Mouse (Mus musculus) intestine, postnatal 0 days (tissue): ENCODE results near the gene Mlana. TPM values are rescaled to one million over a fixed set of nuclear protein-coding genes. Genes with fewer than 3 reads are reported as not detected.

Experiments
- ATAC-seq: fragments of 200-750 bp; cut with Nextera tagmentation; 2 replicates; pipeline ENCODE4 v1.8.0; 2017; ENCODE audit warnings: mild to moderate bottlenecking, moderate TSS enrichment, moderate library complexity
- H3K27ac ChIP-seq: fragments of 300-500 bp; sonication (generic); 2 replicates; pipeline ENCODE4 v1.5.1; 2014; ENCODE audit warnings: mild to moderate bottlenecking, low read depth, low read length, moderate library complexity
- H3K27me3 ChIP-seq: fragments of 300-500 bp; sonication (generic); replicated peaks from 2 replicates; pipeline ENCODE4 v1.6.1; 2014; ENCODE audit warnings: low read length, mixed read lengths; ENCODE audit not compliant: control insufficient read depth, insufficient read depth
- H3K36me3 ChIP-seq: fragments of 300-500 bp; sonication (generic); 2 replicates; pipeline ENCODE4 v1.6.1; 2014; ENCODE audit warnings: mild to moderate bottlenecking, moderate library complexity; ENCODE audit not compliant: control insufficient read depth, insufficient read depth
- H3K4me1 ChIP-seq: fragments of 300-500 bp; sonication (generic); replicated peaks from 2 replicates; pipeline ENCODE4 v1.6.1; 2014; ENCODE audit warnings: antibody characterized with exemption, low read length, mixed read lengths; ENCODE audit not compliant: control insufficient read depth, insufficient read depth
- H3K4me2 ChIP-seq: fragments of 300-500 bp; sonication (generic); replicated peaks from 2 replicates; pipeline ENCODE4 v1.6.1; 2014; ENCODE audit warnings: low read depth, mild to moderate bottlenecking, moderate library complexity
- H3K4me3 ChIP-seq: fragments of 300-500 bp; sonication (generic); 2 replicates; pipeline ENCODE4 v1.5.1; 2014; ENCODE audit warnings: low read depth, low read length
- H3K9ac ChIP-seq: fragments of 300-500 bp; sonication (generic); 2 replicates; pipeline ENCODE4 v1.6.1; 2014; ENCODE audit warnings: mild to moderate bottlenecking, low read depth, low read length
- H3K9me3 ChIP-seq: fragments of 300-500 bp; sonication (generic); 2 replicates; pipeline ENCODE4 v1.6.1; 2016; ENCODE audit warnings: mixed run types; ENCODE audit not compliant: control insufficient read depth
- CTCF ChIP-seq: sonication (generic); IDR thresholded peaks from 2 replicates; pipeline ENCODE4 v1.5.1; 2016; ENCODE audit warnings: low read depth, mild to moderate bottlenecking, control low read depth, antibody characterized with exemption, moderate library complexity
- WGBS: fragments of 180-500 bp; shearing (Covaris S2); extraction: QIAGEN DNeasy Blood & Tissue Kit; methylation state at CpG from one replicate; pipeline ENCODE4 v1.1.7; 2014; 5-methylcytosine and 5-hydroxymethylcytosine counted together
- polyA plus RNA-seq: library from polyadenylated mRNA; unstranded; fragments of >200 nt; fragmentation: Nextera tagmentation; extraction: Ambion mirVana; gene quantifications from 2 replicates; pipeline ENCODE4 v1.2.1, GENCODE M21; 2015

Gene Mlana
- polyA plus RNA-seq, 1 experiment from 2014 or later, result 2.7 TPM

GRCm38 (mm10) chr19:29656620-29657019, 41.0 kb upstream of the Mlana start:
- Histone ChIP-seq H3K4me3 (no peak overlapping the region), H3K9me3 (no peaks in the 10 kb centered on the region), H3K4me1 (no peaks in the 10 kb centered on the region), H3K4me2 (no peak overlapping the region), H3K27me3 (no peaks in the 10 kb centered on the region), H3K36me3 (no peaks in the 10 kb centered on the region), H3K9ac (no peak overlapping the region), H3K27ac (no peak overlapping the region)
- no peak for TF ChIP-seq CTCF
- WGBS, result 68% methylated on average over 5 of the region's 5 CpGs
- ATAC-seq, result no peak

- Histone ChIP-seq H3K4me1 (no peaks in the 10 kb centered on the region), H3K4me3 (no peak overlapping the region), H3K27ac (no peak overlapping the region), H3K27me3 (no peaks in the 10 kb centered on the region), H3K36me3 (no peaks in the 10 kb centered on the region), H3K9ac (no peak overlapping the region), H3K4me2 (no peak overlapping the region), H3K9me3 (no peaks in the 10 kb centered on the region)
- ATAC-seq, result no peak
- no peak for TF ChIP-seq CTCF
- WGBS, result 40% methylated on average over 3 of the region's 3 CpGs
These were observed 40.6 kb upstream of the Mlana start for GRCm38 (mm10) chr19:29657033-29657432.

- Histone ChIP-seq H3K4me1 (no peaks in the 10 kb centered on the region), H3K9me3 (no peaks in the 10 kb centered on the region), H3K36me3 (no peaks in the 10 kb centered on the region), H3K4me2 (no peak overlapping the region), H3K27me3 (no peaks in the 10 kb centered on the region), H3K4me3 (no peak overlapping the region), H3K27ac (no peak overlapping the region), H3K9ac (no peak overlapping the region)
- no peak for ATAC-seq
- WGBS, result 86% methylated on average over 2 of the region's 2 CpGs
- no peak for TF ChIP-seq CTCF
These were observed 40.1 kb upstream of the Mlana start for GRCm38 (mm10) chr19:29657558-29657957.

GRCm38 (mm10) chr19:29658836-29659235, 38.8 kb upstream of the Mlana start:
- 88% methylated on average over 4 of the region's 4 CpGs for WGBS
- Histone ChIP-seq H3K27ac (no peak overlapping the region), H3K9ac (no peak overlapping the region), H3K4me3 (no peak overlapping the region), H3K4me2 (no peak overlapping the region), H3K27me3 (no peaks in the 10 kb centered on the region), H3K36me3 (no peaks in the 10 kb centered on the region), H3K4me1 (no peaks in the 10 kb centered on the region), H3K9me3 (no peaks in the 10 kb centered on the region)
- ATAC-seq, result no peak
- no peak for TF ChIP-seq CTCF

- no peak for TF ChIP-seq CTCF
- no peak overlapping the region for H3K4me3 ChIP-seq
- no peaks in the 10 kb centered on the region for H3K36me3 ChIP-seq
- H3K27ac ChIP-seq, result no peak overlapping the region
- H3K27me3 ChIP-seq, result no peaks in the 10 kb centered on the region
- no peak for ATAC-seq
- no peaks in the 10 kb centered on the region for H3K4me1 ChIP-seq
- WGBS, result 67% methylated on average over 6 of the region's 6 CpGs
- H3K9ac ChIP-seq, result no peak overlapping the region
- H3K9me3 ChIP-seq, result no peaks in the 10 kb centered on the region
- H3K4me2 ChIP-seq, result no peak overlapping the region
These were observed 37.9 kb upstream of the Mlana start for GRCm38 (mm10) chr19:29659705-29660104.

- no peaks in the 10 kb centered on the region for H3K36me3 ChIP-seq
- no peak overlapping the region for H3K9ac ChIP-seq
- no peak overlapping the region for H3K27ac ChIP-seq
- WGBS, result 64% methylated on average over 10 of the region's 10 CpGs
- no peak for TF ChIP-seq CTCF
- H3K27me3 ChIP-seq, result no peaks in the 10 kb centered on the region
- ATAC-seq, result no peak
- no peaks in the 10 kb centered on the region for H3K4me1 ChIP-seq
- H3K4me2 ChIP-seq, result no peak overlapping the region
- no peaks in the 10 kb centered on the region for H3K9me3 ChIP-seq
- no peak overlapping the region for H3K4me3 ChIP-seq
These were observed 36.5 kb upstream of the Mlana start for GRCm38 (mm10) chr19:29660835-29661764.
